Mouse (Mus musculus): ENCODE results near the gene Xpnpep1.

GRCm38 (mm10) chr19:53052031-53052670 is 12.1 kb upstream of the Xpnpep1 start:
- TF ChIP-seq CTCF (IDR thresholded peaks at IDR 0.05), result no peak
- TF ChIP-seq EP300 (IDR thresholded peaks at IDR 0.05), result no peak

All from lung, postnatal 0 days (tissue).